Mouse (Mus musculus): ENCODE results near the gene Gm10375. TPM values are rescaled to one million over a fixed set of nuclear protein-coding genes. Genes with fewer than 3 reads are reported as not detected.
"Not testable (repeated sequence)": the region's sequence is repeated elsewhere in the genome, so short reads cannot be mapped to it uniquely, and the experiment has no call there.

Gm10375 gene
- polyA plus RNA-seq (2012; rRNA removed), result not detected in 2 replicates

GRCm38 (mm10) chr14:43607913-43608312, at the start of gene Gm10375:
TSS of gene Gm10375 (minus strand) at chr14:43608013.
- H3K4me3 ChIP-seq (ENCODE audit: low read depth, low read length); H3K27ac ChIP-seq (ENCODE audit: insufficient read depth, low read depth, low read length); H3K4me1 ChIP-seq (ENCODE audit: control insufficient read depth, insufficient read depth, insufficient read length, low read length); H3K27me3 ChIP-seq (ENCODE audit: control insufficient read depth, insufficient read depth, low read length); H3K36me3 ChIP-seq (ENCODE audit: control insufficient read depth, insufficient read depth, low read length): not testable (repeated sequence)

GRCm38 (mm10) chr14:43579046-43579445, 28.8 kb downstream of the Gm10375 start, which contains the start of gene Gm17654:
TSS of gene Gm17654 (minus strand) at chr14:43579146.
- not testable (repeated sequence) for H3K27me3 ChIP-seq (ENCODE audit: control insufficient read depth, insufficient read depth, low read length); H3K4me1 ChIP-seq (ENCODE audit: control insufficient read depth, insufficient read depth, insufficient read length, low read length); H3K4me3 ChIP-seq (ENCODE audit: low read depth, low read length); H3K36me3 ChIP-seq (ENCODE audit: control insufficient read depth, insufficient read depth, low read length); H3K27ac ChIP-seq (ENCODE audit: insufficient read depth, low read depth, low read length)
- WGBS, result 80% methylated on average over 1 of the region's 2 CpGs

GRCm38 (mm10) chr14:43577969-43578368, 29.8 kb downstream of the Gm10375 start:
- 81% methylated on average over 4 of the region's 4 CpGs for WGBS
- not testable (repeated sequence) for H3K27ac ChIP-seq (ENCODE audit: insufficient read depth, low read depth, low read length); H3K27me3 ChIP-seq (ENCODE audit: control insufficient read depth, insufficient read depth, low read length)

More at GRCm38 (mm10) chr14:43577969-43578368, 29.8 kb downstream of the Gm10375 start:
- H3K36me3 ChIP-seq (ENCODE audit: control insufficient read depth, insufficient read depth, low read length); H3K4me3 ChIP-seq (ENCODE audit: low read depth, low read length); H3K4me1 ChIP-seq (ENCODE audit: control insufficient read depth, insufficient read depth, insufficient read length, low read length): not testable (repeated sequence)

Other genes with a start within 250 kb of the Gm10375 start
- gene Gm8138, start 191.7 kb downstream of the Gm10375 start, polyA plus RNA-seq (2012; rRNA removed), result not detected in 2 replicates
- gene Gm5799, start 64.4 kb downstream of the Gm10375 start, polyA plus RNA-seq (2012; rRNA removed), result not detected in 2 replicates
- not detected in 2 replicates for gene Gm17654, start 28.9 kb downstream of the Gm10375 start, polyA plus RNA-seq (2012; rRNA removed)
- not detected in 2 replicates for gene Gm8165, start 69.2 kb upstream of the Gm10375 start, polyA plus RNA-seq (2012; rRNA removed)
- gene Gm7324, start 89.8 kb upstream of the Gm10375 start, polyA plus RNA-seq (2012; rRNA removed), result not detected in 2 replicates
- gene Gm16506, start 119.5 kb upstream of the Gm10375 start, polyA plus RNA-seq (2012; rRNA removed), result not detected in 2 replicates
- gene Gm6526, start 139.9 kb upstream of the Gm10375 start, polyA plus RNA-seq (2012; rRNA removed), result not detected in 2 replicates
- gene Gm8180, start 176.7 kb upstream of the Gm10375 start, polyA plus RNA-seq (2012; rRNA removed), result not detected in 2 replicates

All from small intestine, adult 2 months (tissue).